Mouse (Mus musculus): Measurements from ENCODE around the gene Gm14214.

Gm14214 gene

GRCm38 (mm10) chr2:154776496-154776895, 6.7 kb upstream of the Gm14214 start:
- DNase-seq (ENCODE audit: low spot score in 2 of 2): no peak

GRCm38 (mm10) chr2:154774032-154774431, 4.2 kb upstream of the Gm14214 start:
- DNase-seq (ENCODE audit: low spot score in 2 of 2): peak in 1 of 2 experiments; percentile 40

- no peak for DNase-seq (ENCODE audit: low spot score in 2 of 2)
Measured at GRCm38 (mm10) chr2:154771604-154772003, 1.8 kb upstream of the Gm14214 start.

GRCm38 (mm10) chr2:154767051-154767450, 2.8 kb downstream of the Gm14214 start:
- no peak for DNase-seq (ENCODE audit: low spot score in 2 of 2)

- no peak for DNase-seq (ENCODE audit: low spot score in 2 of 2)
Measured at GRCm38 (mm10) chr2:154765554-154766008, 4.2 kb downstream of the Gm14214 start.

- no peak for DNase-seq (ENCODE audit: low spot score in 2 of 2)
Measured at GRCm38 (mm10) chr2:154764828-154765497, 4.9 kb downstream of the Gm14214 start.

GRCm38 (mm10) chr2:154763226-154763625, 6.6 kb downstream of the Gm14214 start:
- no peak for DNase-seq (ENCODE audit: low spot score in 2 of 2)

- no peak for DNase-seq (ENCODE audit: low spot score in 2 of 2)
Measured at GRCm38 (mm10) chr2:154758454-154758853, 11.4 kb downstream of the Gm14214 start.

GRCm38 (mm10) chr2:154757691-154758090, 12.1 kb downstream of the Gm14214 start:
- no peak for DNase-seq (ENCODE audit: low spot score in 2 of 2)

- no peak for DNase-seq (ENCODE audit: low spot score in 2 of 2)
Measured at GRCm38 (mm10) chr2:154755791-154756190, 14.0 kb downstream of the Gm14214 start.

- no peak for DNase-seq (ENCODE audit: low spot score in 2 of 2)
Measured at GRCm38 (mm10) chr2:154754068-154754560, 15.7 kb downstream of the Gm14214 start.

- no peak for DNase-seq (ENCODE audit: low spot score in 2 of 2)
Measured at GRCm38 (mm10) chr2:154751924-154752323, 17.9 kb downstream of the Gm14214 start.

- no peak for DNase-seq (ENCODE audit: low spot score in 2 of 2)
Measured at GRCm38 (mm10) chr2:154749046-154750036, 20.5 kb downstream of the Gm14214 start.

GRCm38 (mm10) chr2:154748383-154748782, 21.4 kb downstream of the Gm14214 start:
- no peak for DNase-seq (ENCODE audit: low spot score in 2 of 2)

- no peak for DNase-seq (ENCODE audit: low spot score in 2 of 2)
Measured at GRCm38 (mm10) chr2:154743915-154744314, 25.9 kb downstream of the Gm14214 start.

GRCm38 (mm10) chr2:154742911-154743819, 26.7 kb downstream of the Gm14214 start:
- no peak for DNase-seq (ENCODE audit: low spot score in 2 of 2)

GRCm38 (mm10) chr2:154738621-154739020, 31.2 kb downstream of the Gm14214 start:
- no peak for DNase-seq (ENCODE audit: low spot score in 2 of 2)

GRCm38 (mm10) chr2:154735986-154736385, 33.8 kb downstream of the Gm14214 start:
- DNase-seq (ENCODE audit: low spot score in 2 of 2): no peak

GRCm38 (mm10) chr2:154735416-154735815, 34.4 kb downstream of the Gm14214 start:
- DNase-seq (ENCODE audit: low spot score in 2 of 2): no peak

GRCm38 (mm10) chr2:154734977-154735376, 34.9 kb downstream of the Gm14214 start:
- no peak for DNase-seq (ENCODE audit: low spot score in 2 of 2)

- no peak for DNase-seq (ENCODE audit: low spot score in 2 of 2)
Measured at GRCm38 (mm10) chr2:154732503-154733141, 37.2 kb downstream of the Gm14214 start.

Data from spleen, postnatal 14 days (tissue).